Mouse (Mus musculus) heart, adult 2 months (tissue): ENCODE results near the gene Fars2.

Experiments
- CTCF ChIP-seq: fragments of 200-600 bp; IDR thresholded peaks from 2 replicates; pipeline ENCODE4 v1.8.1; 2022; ENCODE audit warnings: antibody characterized with exemption, mild to moderate bottlenecking, moderate library complexity
- POLR2A ChIP-seq: fragments of 200-500 bp; IDR thresholded peaks from 2 replicates; pipeline ENCODE4 v1.6.1; 2011; ENCODE audit warnings: mild to moderate bottlenecking, low read depth, low read length, control low read depth; ENCODE audit not compliant: insufficient read depth

DNA sequence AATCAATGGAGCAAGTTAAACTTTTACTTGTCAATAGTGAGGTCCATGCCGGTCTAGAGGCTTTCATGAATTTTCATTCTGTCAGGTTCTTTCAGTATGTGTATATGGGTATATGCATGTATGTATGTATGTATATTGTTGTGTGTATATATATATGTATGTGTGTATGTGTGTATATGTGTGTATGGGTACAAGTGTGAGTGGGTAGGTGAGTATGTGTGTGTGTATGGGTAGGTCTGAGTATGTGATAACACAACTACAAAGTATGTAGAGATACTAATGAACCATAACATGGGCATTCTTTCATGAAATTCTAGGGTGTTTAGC lies 504.1 kb downstream of the Fars2 start:
- TF ChIP-seq CTCF (no peak), POLR2A (no peak)
